Mouse (Mus musculus) spleen, adult 2 months (tissue): ENCODE results near the gene Sec23ip.

ENCODE experiments used
- CTCF ChIP-seq: fragments of 200-500 bp; IDR thresholded peaks from 2 replicates; pipeline ENCODE4 v1.5.1; 2011; ENCODE audit warnings: mild to moderate bottlenecking, inconsistent platforms; ENCODE audit not compliant: insufficient read depth, insufficient read length, insufficient replicate concordance; ENCODE audit errors: extremely low read depth
- POLR2A ChIP-seq: fragments of 200-500 bp; IDR thresholded peaks from 2 replicates; pipeline ENCODE4 v1.6.1; 2011; ENCODE audit warnings: low read depth, low read length, inconsistent platforms

GRCm38 (mm10) chr7:128781846-128782245, 37.1 kb downstream of the Sec23ip start:
- TF ChIP-seq CTCF (no peak), POLR2A (no peak)
